10 mouse cellular contexts compared by ENCODE assay signal in genomic region chr4:81429670-81430069, GRCm38 (mm10). TPM values are rescaled to one million over a fixed set of nuclear protein-coding genes. Genes with fewer than 3 reads are reported as not detected.
DNase-seq lines count a peak whose midpoint lies in the region; ATAC-seq and TF ChIP-seq lines count a peak whose summit lies in the region.
"Had no signal": no experiment of that assay in that cellular context is flagged by ENCODE, and none has a peak within 500 bp of the region (broad histone marks: within the 10 kb centered on the region; RNA-seq: fewer than 3 reads in every experiment).

No protein-coding gene starts in this region.

- peak in 1 of 2 experiments; percentile 30 for DNase-seq in heart, adult 2 months
- DNase-seq in heart, postnatal 4 days, result no peak
- peak; percentile 84 for DNase-seq in 3T3-L1 (ENCODE audit: low read depth, low spot score)
- no peak for DNase-seq in retina, postnatal 1 day
- DNase-seq in urinary bladder, postnatal 14 days (ENCODE audit: low spot score), result no peak
- DNase-seq in forebrain, postnatal 0 days, result no peak

- H3K9ac ChIP-seq in heart, adult 2 months (ENCODE audit: low read depth, low read length), result no peak overlapping the region
- no peak overlapping the region for H3K9ac ChIP-seq in heart, embryonic 16.5 days (ENCODE audit: low read length)
- H3K9ac ChIP-seq in forebrain, postnatal 0 days, result no peak overlapping the region
- H3K9ac ChIP-seq: embryonic facial prominence, embryonic 15.5 days; midbrain, embryonic 12.5 days had no signal

- no peak overlapping the region for H3K4me3 ChIP-seq in heart, adult 2 months
- H3K4me3 ChIP-seq in brown adipose tissue, adult 24 weeks (ENCODE audit: insufficient read depth, low read depth, low read length), result no peak overlapping the region
- H3K4me3 ChIP-seq in heart, embryonic 16.5 days (ENCODE audit: low read length), result no peak overlapping the region
- H3K4me3 ChIP-seq in forebrain, postnatal 0 days (ENCODE audit: low read depth, low read length), result no peak overlapping the region
- H3K4me3 ChIP-seq: embryonic facial prominence, embryonic 15.5 days; midbrain, embryonic 12.5 days had no signal

- WGBS in heart, adult 2 months, result 34% methylated on average over 2 of the region's 2 CpGs
- 30% methylated on average over 2 of the region's 2 CpGs for whole genome bisulfite sequencing in heart, embryonic 16.5 days
- WGBS in forebrain, postnatal 0 days, result 75% methylated on average over 2 of the region's 2 CpGs

- H3K9me3 ChIP-seq in heart, embryonic 16.5 days (replicated peaks; ENCODE audit: control insufficient read depth, low read length), result no peaks in the 10 kb centered on the region
- H3K9me3 ChIP-seq in forebrain, postnatal 0 days (ENCODE audit: low read length), result no peaks in the 10 kb centered on the region
- H3K9me3 ChIP-seq: embryonic facial prominence, embryonic 15.5 days; midbrain, embryonic 12.5 days had no signal

- TF ChIP-seq EP300 in heart, adult 2 months (IDR thresholded peaks at IDR 0.05; ENCODE audit: insufficient read depth, low read depth, low read length), result no peak

- ATAC-seq in heart, embryonic 16.5 days (replicated peaks; ENCODE audit: extremely low read depth, insufficient read depth, low FRiP score), result no peak
- ATAC-seq in forebrain, postnatal 0 days, result no peak

- no peaks in the 10 kb centered on the region for H3K27me3 ChIP-seq in heart, adult 2 months (ENCODE audit: control insufficient read depth, insufficient read depth, low read length)
- H3K27me3 ChIP-seq in heart, embryonic 16.5 days (ENCODE audit: control insufficient read depth, insufficient read depth, low read length), result no peaks in the 10 kb centered on the region
- no peaks in the 10 kb centered on the region for H3K27me3 ChIP-seq in forebrain, postnatal 0 days (ENCODE audit: insufficient read depth, low read length)
- H3K27me3 ChIP-seq: embryonic facial prominence, embryonic 15.5 days; midbrain, embryonic 12.5 days had no signal

- intact Hi-C loops in heart, adult 2 months (cut with DNase I), result no loop called here

- peaks cover 8% of the 10 kb centered on the region for H3K4me1 ChIP-seq in heart, adult 2 months (ENCODE audit: control insufficient read depth, insufficient read depth, low read length)
- peaks cover 4% of the 10 kb centered on the region; the same call in 1 of the 2 replicates for H3K4me1 ChIP-seq in brown adipose tissue, adult 24 weeks (ENCODE audit: control insufficient read depth, insufficient read depth, insufficient read length, low read length)
- peaks cover 17% of the 10 kb centered on the region for H3K4me1 ChIP-seq in heart, embryonic 16.5 days (ENCODE audit: control insufficient read depth, insufficient read depth, low read length)
- no peaks in the 10 kb centered on the region for H3K4me1 ChIP-seq in forebrain, postnatal 0 days (ENCODE audit: insufficient read depth)
- H3K4me1 ChIP-seq: embryonic facial prominence, embryonic 15.5 days; midbrain, embryonic 12.5 days had no signal

- H3K27ac ChIP-seq in heart, adult 2 months, result peak overlapping the region; percentile 58
- H3K27ac ChIP-seq in brown adipose tissue, adult 24 weeks (replicated peaks; ENCODE audit: low read depth, low read length), result peak overlapping the region; percentile 81
- peak overlapping the region; percentile 47 for H3K27ac ChIP-seq in heart, embryonic 16.5 days (ENCODE audit: low read length)
- H3K27ac ChIP-seq in forebrain, postnatal 0 days (ENCODE audit: low read depth, low read length), result no peak overlapping the region
- H3K27ac ChIP-seq: embryonic facial prominence, embryonic 15.5 days; midbrain, embryonic 12.5 days had no signal

- no peak overlapping the region for H3K4me2 ChIP-seq in heart, embryonic 16.5 days (ENCODE audit: low read depth, low read length)
- H3K4me2 ChIP-seq in forebrain, postnatal 0 days (ENCODE audit: low read depth), result no peak overlapping the region
- H3K4me2 ChIP-seq: embryonic facial prominence, embryonic 15.5 days; midbrain, embryonic 12.5 days had no signal

- H3K79me2 ChIP-seq in heart, adult 2 months (replicated peaks; ENCODE audit: control insufficient read depth, insufficient read depth, low read length), result peaks cover 4% of the 10 kb centered on the region; the same call in 1 of the 2 replicates

- peaks cover 11% of the 10 kb centered on the region for H3K36me3 ChIP-seq in heart, adult 2 months (ENCODE audit: control insufficient read depth, insufficient read depth, low read length)
- H3K36me3 ChIP-seq in heart, embryonic 16.5 days (ENCODE audit: control insufficient read depth, insufficient read depth), result no peaks in the 10 kb centered on the region
- no peaks in the 10 kb centered on the region for H3K36me3 ChIP-seq in forebrain, postnatal 0 days (ENCODE audit: insufficient read depth)
- H3K36me3 ChIP-seq: embryonic facial prominence, embryonic 15.5 days; midbrain, embryonic 12.5 days had no signal

- TF ChIP-seq POLR2A in heart, adult 2 months (IDR thresholded peaks at IDR 0.05; ENCODE audit: insufficient read depth, low read depth, low read length), result no peak

- no peak for TF ChIP-seq CTCF in heart, adult 2 months (IDR thresholded peaks at IDR 0.05)
- no peak for TF ChIP-seq CTCF in forebrain, postnatal 0 days (IDR thresholded peaks at IDR 0.05; ENCODE audit: low read depth)

RNA-seq across cellular contexts. Expression of gene Mpdz, which starts 12.9 kb away (rescaled TPM):
- total RNA-seq in heart, adult 2 months (2021), result 10 to 100 TPM; 57.7 to 59.6 TPM
- polyA plus RNA-seq in heart, adult 2 months (2012; rRNA removed), result 19.3 and 29.8 TPM in 2 replicates
- total RNA-seq in heart, postnatal 4 days (2021), result 10 to 100 TPM; 49.8 to 50.4 TPM
- 19.3 and 31.2 TPM in 2 replicates for polyA plus RNA-seq in brown adipose tissue, adult 24 weeks (2012; ENCODE audit: insufficient read depth, insufficient read length, missing spikeins)
- polyA plus RNA-seq in heart, embryonic 16.5 days (2015; fragmentation: Nextera tagmentation; extraction: Ambion mirVana), result 19.5 and 20.1 TPM in 2 replicates
- 32.3 and 42.7 TPM in 2 replicates for total RNA-seq in forebrain, postnatal 0 days (2014; rRNA removed)
- 4.3 and 7.4 TPM in 2 replicates for polyA plus RNA-seq in forebrain, postnatal 0 days (2015; fragmentation: Nextera tagmentation; extraction: Ambion mirVana)
